Mouse (Mus musculus): ENCODE measurements around the gene Olfr986.
"Not testable (repeated sequence)": the region's sequence is repeated elsewhere in the genome, so short reads cannot be mapped to it uniquely, and the experiment has no call there.

The Olfr986 gene

GRCm38 (mm10) chr9:40180620-40181019 lies at the start of gene Olfr986:
Olfr986 (plus strand) TSS chr9:40180920.
- DNase-seq (ENCODE audit: low spot score), result no peak

GRCm38 (mm10) chr9:40136987-40137688 lies 43.6 kb upstream of the Olfr986 start:
- DNase-seq (ENCODE audit: low spot score), result no peak

- no peak for DNase-seq (ENCODE audit: low spot score)
Measured at GRCm38 (mm10) chr9:40139484-40139883, 41.2 kb upstream of the Olfr986 start.

GRCm38 (mm10) chr9:40141544-40141943 lies 39.2 kb upstream of the Olfr986 start:
- DNase-seq (ENCODE audit: low spot score), result no peak

- no peak for DNase-seq (ENCODE audit: low spot score)
Measured at GRCm38 (mm10) chr9:40155118-40155644, 25.5 kb upstream of the Olfr986 start.

- no peak for DNase-seq (ENCODE audit: low spot score)
Measured at GRCm38 (mm10) chr9:40166446-40166845, 14.3 kb upstream of the Olfr986 start.

GRCm38 (mm10) chr9:40177017-40177416 lies 3.7 kb upstream of the Olfr986 start:
- no peak for DNase-seq (ENCODE audit: low spot score)

GRCm38 (mm10) chr9:40185166-40185565 lies 4.4 kb downstream of the Olfr986 start:
- not testable (repeated sequence) for DNase-seq (ENCODE audit: low spot score)

- DNase-seq (ENCODE audit: low spot score), result peak; percentile 3
Measured at GRCm38 (mm10) chr9:40191086-40191876, 10.6 kb downstream of the Olfr986 start.

- DNase-seq (ENCODE audit: low spot score), result peak; percentile 81
Measured at GRCm38 (mm10) chr9:40192098-40193038, 11.6 kb downstream of the Olfr986 start, which contains the start of gene Zfp202. Zfp202 (plus strand) TSS chr9:40192316.

GRCm38 (mm10) chr9:40195981-40196380 lies 15.3 kb downstream of the Olfr986 start:
- DNase-seq (ENCODE audit: low spot score), result no peak

GRCm38 (mm10) chr9:40206546-40206950 lies 25.8 kb downstream of the Olfr986 start:
- DNase-seq (ENCODE audit: low spot score), result no peak

- no peak for DNase-seq (ENCODE audit: low spot score)
Measured at GRCm38 (mm10) chr9:40210744-40211143, 30.0 kb downstream of the Olfr986 start.

- no peak for DNase-seq (ENCODE audit: low spot score)
Measured at GRCm38 (mm10) chr9:40214058-40214457, 33.3 kb downstream of the Olfr986 start.

- no peak for DNase-seq (ENCODE audit: low spot score)
Measured at GRCm38 (mm10) chr9:40216651-40217050, 35.9 kb downstream of the Olfr986 start.

GRCm38 (mm10) chr9:40224289-40224688 lies 43.6 kb downstream of the Olfr986 start:
- no peak for DNase-seq (ENCODE audit: low spot score)

- DNase-seq (ENCODE audit: low spot score), result peak; percentile 25
Measured at GRCm38 (mm10) chr9:40227874-40228789, 47.4 kb downstream of the Olfr986 start.

- DNase-seq (ENCODE audit: low spot score), result no peak
Measured at GRCm38 (mm10) chr9:40228804-40229331, 48.1 kb downstream of the Olfr986 start.

GRCm38 (mm10) chr9:40229479-40229878 lies 48.8 kb downstream of the Olfr986 start:
- no peak for DNase-seq (ENCODE audit: low spot score)

- no peak for DNase-seq (ENCODE audit: low spot score)
Measured at GRCm38 (mm10) chr9:40231019-40231418, 50.3 kb downstream of the Olfr986 start.

All from ovary, postnatal 14 days (tissue).